Mouse (Mus musculus) kidney, embryonic 14.5 days (tissue): Measurements from ENCODE around the gene Plce1. TPM values are rescaled to one million over a fixed set of nuclear protein-coding genes. Genes with fewer than 3 reads are reported as not detected.

ENCODE experiments used
- ATAC-seq: fragments of 200-750 bp; cut with Nextera tagmentation; 2 replicates; pipeline ENCODE4 v1.8.0; 2017; ENCODE audit warnings: moderate number of reproducible peaks, mild to moderate bottlenecking, moderate TSS enrichment, moderate library complexity; ENCODE audit not compliant: low FRiP score, low TSS enrichment
- H3K27ac ChIP-seq: fragments of 300-500 bp; sonication (generic); 2 replicates; pipeline ENCODE4 v1.5.1; 2014; ENCODE audit warnings: low read depth, mild to moderate bottlenecking, low read length, moderate library complexity, mixed read lengths
- H3K27me3 ChIP-seq: fragments of 300-500 bp; sonication (generic); 2 replicates; pipeline ENCODE4 v1.6.1; 2014; ENCODE audit warnings: mild to moderate bottlenecking, low read length; ENCODE audit not compliant: control insufficient read depth, insufficient read depth
- H3K36me3 ChIP-seq: fragments of 300-500 bp; sonication (generic); 2 replicates; pipeline ENCODE4 v1.6.1; 2014; ENCODE audit warnings: low read length, mixed read lengths; ENCODE audit not compliant: control insufficient read depth, insufficient read depth
- H3K4me1 ChIP-seq: fragments of 300-500 bp; sonication (generic); 2 replicates; pipeline ENCODE4 v1.6.1; 2014; ENCODE audit warnings: low read length, mixed read lengths; ENCODE audit not compliant: control insufficient read depth, insufficient read depth
- H3K4me2 ChIP-seq: fragments of 300-500 bp; sonication (generic); replicated peaks from 2 replicates; pipeline ENCODE4 v1.6.1; 2014; ENCODE audit warnings: low read depth, mild to moderate bottlenecking, low read length
- H3K4me3 ChIP-seq: fragments of 300-500 bp; sonication (generic); 2 replicates; pipeline ENCODE4 v1.5.1; 2014; ENCODE audit warnings: mild to moderate bottlenecking, low read length
- H3K9ac ChIP-seq: fragments of 300-500 bp; sonication (generic); 2 replicates; pipeline ENCODE4 v1.6.1; 2014; ENCODE audit warnings: low read depth, mild to moderate bottlenecking, low read length, moderate library complexity
- H3K9me3 ChIP-seq: fragments of 300-500 bp; sonication (generic); 2 replicates; pipeline ENCODE4 v1.6.1; 2016; ENCODE audit warnings: low read length; ENCODE audit not compliant: control insufficient read depth
- WGBS: fragments of 180-500 bp; shearing (Covaris S2); extraction: QIAGEN DNeasy Blood & Tissue Kit; methylation state at CpG from one replicate; pipeline ENCODE4 v1.1.7; 2014; 5-methylcytosine and 5-hydroxymethylcytosine counted together
- polyA plus RNA-seq: library from polyadenylated mRNA; unstranded; fragments of >200 nt; fragmentation: Nextera tagmentation; extraction: Ambion mirVana; gene quantifications from 2 replicates; pipeline ENCODE4 v1.2.1, GENCODE M21; 2014

The Plce1 gene
- polyA plus RNA-seq, 1 experiment from 2014 or later = 3.6 TPM

DNA sequence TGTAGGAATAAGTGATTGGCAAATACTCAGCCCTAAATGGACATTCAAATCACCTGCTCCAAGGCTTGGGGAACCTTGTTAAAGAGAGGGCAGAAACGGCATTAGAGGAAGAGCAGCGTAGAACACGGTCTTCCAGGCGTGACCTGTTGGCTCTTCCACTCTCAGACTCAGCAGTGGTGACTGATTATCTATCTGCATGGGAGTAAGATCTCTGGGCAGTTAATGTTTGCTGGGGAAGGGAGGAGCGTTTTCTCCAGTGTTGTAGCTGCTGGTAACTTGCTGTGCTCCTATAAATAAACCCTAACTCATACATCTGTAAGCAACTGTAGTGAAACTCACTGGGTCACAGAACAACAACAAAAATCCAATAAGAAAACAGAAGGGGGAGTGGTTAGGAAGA, 108.6 kb downstream of the Plce1 start:
- H3K4me1 ChIP-seq = peaks cover 5% of the 10 kb centered on the region; the same call in 1 of the 2 replicates
- H3K27me3 ChIP-seq = no peaks in the 10 kb centered on the region
- no peak overlapping the region for H3K27ac ChIP-seq
- 56% methylated on average over 5 of the region's 5 CpGs for WGBS
- H3K36me3 ChIP-seq = no peaks in the 10 kb centered on the region
- ATAC-seq = no peak
- H3K4me2 ChIP-seq = no peak overlapping the region
- H3K9me3 ChIP-seq = no peaks in the 10 kb centered on the region
- no peak overlapping the region for H3K4me3 ChIP-seq
- H3K9ac ChIP-seq = no peak overlapping the region

DNA sequence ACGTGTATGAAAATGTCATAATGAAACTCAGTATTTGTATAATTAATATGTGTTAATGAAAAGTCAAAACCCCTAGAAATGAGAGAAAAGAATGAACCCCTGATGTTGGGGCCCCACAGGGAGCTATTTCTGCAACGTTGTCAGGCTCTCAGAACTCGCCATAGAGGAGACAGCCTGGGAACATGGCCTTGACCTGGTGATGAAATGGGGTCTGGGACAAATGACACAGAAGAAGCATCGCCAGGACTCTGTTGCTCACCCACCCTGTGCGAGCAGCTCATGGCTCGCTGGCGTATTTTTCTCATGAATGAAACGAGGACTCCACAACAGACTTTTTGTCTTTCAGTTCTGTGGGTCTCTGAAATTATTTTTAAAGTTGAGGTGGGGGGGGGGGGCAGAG, 109.0 kb downstream of the Plce1 start:
- H3K4me3 ChIP-seq = no peak overlapping the region
- WGBS = 87% methylated on average over 8 of the region's 8 CpGs

DNA sequence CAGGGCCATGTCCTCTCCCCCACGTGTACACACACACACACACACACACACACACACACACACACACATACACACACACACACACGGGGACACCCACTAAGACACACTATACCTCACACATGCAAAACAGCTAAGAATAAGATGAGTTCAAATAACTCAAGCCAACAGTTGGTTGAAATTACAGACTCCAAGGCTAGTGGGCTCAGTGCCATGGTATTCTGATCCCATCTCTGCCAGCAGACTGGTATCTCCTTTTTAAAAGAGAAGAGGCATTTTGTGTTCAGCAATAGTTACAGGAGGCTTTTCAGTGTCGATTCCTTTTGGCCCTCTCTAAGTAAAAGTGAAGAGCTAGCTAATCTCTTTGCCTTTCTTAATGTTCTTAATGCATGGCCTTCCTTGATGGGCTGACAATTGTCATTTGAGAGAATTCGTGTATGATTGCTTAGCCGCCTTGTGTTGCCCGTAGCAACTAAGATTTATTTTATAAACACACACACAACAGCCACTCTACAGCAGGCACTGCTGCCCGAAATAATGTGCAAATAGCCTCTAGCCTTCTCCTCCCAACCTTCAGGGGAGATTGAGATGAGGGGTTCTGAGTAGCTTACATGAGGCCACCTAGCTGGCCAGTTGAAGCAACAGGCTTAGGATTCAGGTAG, 111.8 kb downstream of the Plce1 start:
- H3K36me3 ChIP-seq = no peaks in the 10 kb centered on the region
- H3K4me1 ChIP-seq = peaks cover 3% of the 10 kb centered on the region; the same call in 1 of the 2 replicates
- H3K27me3 ChIP-seq = no peaks in the 10 kb centered on the region
- WGBS = 89% methylated on average over 7 of the region's 7 CpGs
- H3K9ac ChIP-seq = no peak overlapping the region
- H3K27ac ChIP-seq = no peak overlapping the region
- no peak overlapping the region for H3K4me2 ChIP-seq
- no peak for ATAC-seq
- no peaks in the 10 kb centered on the region for H3K9me3 ChIP-seq
- no peak overlapping the region for H3K4me3 ChIP-seq

More for the DNA sequence above, 109.0 kb downstream of the Plce1 start:
- no peak overlapping the region for H3K27ac ChIP-seq
- no peaks in the 10 kb centered on the region for H3K36me3 ChIP-seq
- no peaks in the 10 kb centered on the region for H3K9me3 ChIP-seq
- no peak overlapping the region for H3K4me2 ChIP-seq
- no peak for ATAC-seq
- no peak overlapping the region for H3K9ac ChIP-seq
- H3K4me1 ChIP-seq = peaks cover 5% of the 10 kb centered on the region; the same call in 1 of the 2 replicates
- no peaks in the 10 kb centered on the region for H3K27me3 ChIP-seq

DNA sequence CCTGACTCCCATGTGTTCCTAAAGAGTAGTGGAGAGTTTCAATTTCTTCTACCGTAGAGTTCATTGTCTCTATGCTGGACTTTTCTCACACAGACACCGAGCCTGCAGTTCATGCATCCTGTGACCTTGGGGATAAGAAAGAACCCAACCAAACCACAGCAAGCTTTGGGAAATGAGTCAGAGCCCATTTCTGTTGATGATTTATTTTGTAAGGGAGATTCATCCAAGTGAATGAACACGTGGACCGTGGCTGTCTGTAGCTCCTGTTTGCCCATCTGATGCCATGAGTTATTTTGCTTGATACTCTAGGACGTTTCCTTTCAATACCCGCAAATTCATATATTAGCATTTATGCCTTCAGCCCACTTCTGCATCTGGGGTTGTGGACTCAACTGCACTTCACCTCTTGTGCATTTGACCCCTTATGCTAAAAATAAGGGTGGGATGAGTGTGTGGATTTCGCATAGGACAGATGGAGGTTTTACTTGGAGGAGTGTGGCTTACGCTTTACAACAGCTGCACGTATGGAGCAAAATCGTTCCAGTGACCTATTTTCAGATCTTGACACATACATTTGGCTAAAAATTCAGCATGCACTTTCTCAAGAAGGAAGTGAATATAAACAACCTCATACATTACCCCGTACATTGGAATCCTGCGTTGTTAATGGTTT, 112.5 kb downstream of the Plce1 start:
- no peak overlapping the region for H3K27ac ChIP-seq
- ATAC-seq = no peak
- no peaks in the 10 kb centered on the region for H3K9me3 ChIP-seq
- 85% methylated on average over 12 of the region's 12 CpGs for WGBS
- no peak overlapping the region for H3K4me3 ChIP-seq
- no peak overlapping the region for H3K4me2 ChIP-seq
- no peaks in the 10 kb centered on the region for H3K36me3 ChIP-seq
- no peak overlapping the region for H3K9ac ChIP-seq
- no peaks in the 10 kb centered on the region for H3K27me3 ChIP-seq
- no peaks in the 10 kb centered on the region; the same call in 1 of the 2 replicates for H3K4me1 ChIP-seq

GRCm38 (mm10) chr19:38596096-38596495, 115.2 kb downstream of the Plce1 start:
- WGBS = 89% methylated on average over 4 of the region's 4 CpGs
- Histone ChIP-seq H3K36me3 (no peaks in the 10 kb centered on the region), H3K4me3 (no peak overlapping the region), H3K9ac (no peak overlapping the region), H3K4me1 (no peaks in the 10 kb centered on the region), H3K27ac (no peak overlapping the region), H3K27me3 (no peaks in the 10 kb centered on the region), H3K4me2 (no peak overlapping the region), H3K9me3 (no peaks in the 10 kb centered on the region)
- ATAC-seq = no peak

DNA sequence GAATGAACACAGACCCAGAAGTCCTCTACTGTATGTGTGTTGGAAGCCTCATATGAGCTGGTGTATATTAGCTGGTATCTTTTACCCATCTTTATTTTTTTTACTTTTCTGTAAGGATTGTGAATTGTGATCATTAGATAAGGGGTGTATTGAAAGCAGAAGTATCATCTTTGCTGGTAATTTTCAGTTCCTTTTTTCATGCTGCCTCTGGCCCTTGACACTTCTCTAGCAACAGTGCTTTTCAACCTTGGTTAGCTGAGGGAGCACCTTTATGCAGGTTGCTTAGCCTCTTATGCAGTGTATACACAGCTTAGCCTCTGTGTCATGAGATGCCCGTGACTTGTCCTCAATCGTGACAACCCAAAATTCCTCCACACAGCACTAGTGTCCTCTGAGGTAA, 116.5 kb downstream of the Plce1 start:
- Histone ChIP-seq H3K9me3 (no peaks in the 10 kb centered on the region), H3K36me3 (no peaks in the 10 kb centered on the region), H3K4me3 (no peak overlapping the region), H3K4me2 (no peak overlapping the region), H3K4me1 (no peaks in the 10 kb centered on the region), H3K9ac (no peak overlapping the region), H3K27me3 (no peaks in the 10 kb centered on the region), H3K27ac (no peak overlapping the region)
- ATAC-seq = no peak
- 82% methylated on average over 2 of the region's 2 CpGs for WGBS

GRCm38 (mm10) chr19:38599001-38599400, 118.1 kb downstream of the Plce1 start:
- no peak overlapping the region for H3K4me3 ChIP-seq
- no peak overlapping the region for H3K4me2 ChIP-seq
- no peaks in the 10 kb centered on the region for H3K9me3 ChIP-seq
- no peaks in the 10 kb centered on the region for H3K36me3 ChIP-seq
- no peak for ATAC-seq
- H3K4me1 ChIP-seq = no peaks in the 10 kb centered on the region
- H3K27me3 ChIP-seq = no peaks in the 10 kb centered on the region
- no peak overlapping the region for H3K27ac ChIP-seq
- no peak overlapping the region for H3K9ac ChIP-seq
- WGBS = 73% methylated on average over 3 of the region's 3 CpGs

GRCm38 (mm10) chr19:38601127-38601526, 120.2 kb downstream of the Plce1 start:
- H3K4me2 ChIP-seq = no peak overlapping the region
- H3K27ac ChIP-seq = no peak overlapping the region
- no peaks in the 10 kb centered on the region for H3K36me3 ChIP-seq
- no peak overlapping the region for H3K4me3 ChIP-seq
- H3K9ac ChIP-seq = no peak overlapping the region
- H3K4me1 ChIP-seq = no peaks in the 10 kb centered on the region
- H3K27me3 ChIP-seq = no peaks in the 10 kb centered on the region
- WGBS = 80% methylated on average over 5 of the region's 5 CpGs
- no peak for ATAC-seq
- no peaks in the 10 kb centered on the region for H3K9me3 ChIP-seq

DNA sequence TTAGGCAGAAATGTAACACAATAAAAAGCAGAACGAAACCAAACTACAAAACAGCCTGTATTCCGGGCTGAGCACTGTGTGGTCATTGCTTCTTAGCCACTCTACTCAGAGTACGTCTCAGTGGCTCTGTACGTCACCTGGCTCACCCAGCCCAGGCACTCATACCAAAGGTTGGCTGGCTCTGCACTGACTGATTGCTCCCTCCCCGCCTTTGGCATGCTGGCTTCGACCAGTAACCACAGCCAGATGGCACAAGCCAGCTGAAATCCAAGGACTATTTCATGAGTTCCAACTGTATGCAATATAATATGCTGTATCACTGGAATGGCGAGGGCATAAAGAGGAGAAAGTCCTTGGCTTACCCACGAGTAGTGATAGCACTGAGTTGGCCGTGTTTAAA, 121.9 kb downstream of the Plce1 start:
- ATAC-seq = no peak
- Histone ChIP-seq H3K27me3 (no peaks in the 10 kb centered on the region), H3K4me2 (no peak overlapping the region)

More for the DNA sequence above, 121.9 kb downstream of the Plce1 start:
- 79% methylated on average over 9 of the region's 9 CpGs for WGBS
- Histone ChIP-seq H3K4me3 (no peak overlapping the region), H3K4me1 (no peaks in the 10 kb centered on the region), H3K9ac (no peak overlapping the region), H3K36me3 (no peaks in the 10 kb centered on the region), H3K9me3 (no peaks in the 10 kb centered on the region), H3K27ac (no peak overlapping the region)
